Mouse (Mus musculus): ENCODE data around the gene Sinhcaf. TPM values are rescaled to one million over a fixed set of nuclear protein-coding genes. Genes with fewer than 3 reads are reported as not detected.
"Not testable (repeated sequence)": the region's sequence is repeated elsewhere in the genome, so short reads cannot be mapped to it uniquely, and the experiment has no call there.

Gene Sinhcaf
- polyA plus RNA-seq, 1 experiment = 10.9 TPM

DNA sequence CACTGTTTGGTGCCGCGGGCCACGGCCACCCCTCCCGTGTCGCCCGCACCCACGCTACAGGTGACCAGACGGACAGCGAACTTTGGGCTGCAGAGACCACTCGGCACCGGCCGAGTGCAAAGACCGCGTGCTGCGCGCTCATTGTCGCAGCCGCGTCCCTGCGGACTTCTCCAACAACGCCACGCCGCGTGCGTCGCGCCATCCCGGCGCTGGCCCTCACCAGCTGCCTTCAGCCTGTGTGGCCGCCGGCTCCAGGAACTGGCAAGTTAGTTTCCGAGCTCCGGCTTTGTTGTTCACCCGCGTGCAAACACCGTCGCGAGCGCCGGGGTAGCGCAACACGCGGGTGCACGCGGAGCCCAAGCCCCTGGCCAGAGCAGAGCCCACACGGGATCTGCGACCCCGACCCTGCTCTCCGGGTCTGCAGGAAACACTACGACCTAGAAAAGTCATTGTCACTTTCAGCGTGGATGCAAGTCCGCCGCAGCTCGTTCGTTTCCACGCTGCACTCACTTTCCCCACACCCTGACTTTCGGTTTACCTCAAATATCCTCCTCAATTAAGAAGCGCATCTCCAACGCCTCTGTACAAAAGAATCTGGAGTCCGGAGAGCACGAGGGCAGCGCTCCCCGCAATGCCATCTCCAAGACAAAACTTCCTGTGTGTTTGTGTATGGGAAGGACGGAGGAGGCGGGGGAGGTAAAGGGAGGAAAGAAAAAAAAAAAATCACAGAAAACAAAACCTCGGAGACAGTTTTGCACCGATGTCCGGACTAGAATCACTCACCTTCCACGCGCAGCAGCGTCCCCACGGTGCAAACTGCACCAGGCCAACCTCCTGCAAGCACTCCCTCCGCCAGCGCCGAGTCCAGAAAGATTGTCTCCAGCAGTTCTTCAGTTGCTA lies 508 bp downstream of the Sinhcaf start:
- H3K4me3 ChIP-seq (ENCODE audit: insufficient read depth, low read length) = peak overlapping the region; percentile 98
- TF ChIP-seq CTCF (IDR thresholded peaks at IDR 0.05; ENCODE audit: low read depth, low read length) (no peak), POLR2A (IDR thresholded peaks at IDR 0.05; ENCODE audit: borderline replicate concordance, low read depth, low read length) (no peak)
- peak overlapping the region; percentile 56 for H3K27ac ChIP-seq (ENCODE audit: insufficient read depth, low read depth, low read length)

DNA sequence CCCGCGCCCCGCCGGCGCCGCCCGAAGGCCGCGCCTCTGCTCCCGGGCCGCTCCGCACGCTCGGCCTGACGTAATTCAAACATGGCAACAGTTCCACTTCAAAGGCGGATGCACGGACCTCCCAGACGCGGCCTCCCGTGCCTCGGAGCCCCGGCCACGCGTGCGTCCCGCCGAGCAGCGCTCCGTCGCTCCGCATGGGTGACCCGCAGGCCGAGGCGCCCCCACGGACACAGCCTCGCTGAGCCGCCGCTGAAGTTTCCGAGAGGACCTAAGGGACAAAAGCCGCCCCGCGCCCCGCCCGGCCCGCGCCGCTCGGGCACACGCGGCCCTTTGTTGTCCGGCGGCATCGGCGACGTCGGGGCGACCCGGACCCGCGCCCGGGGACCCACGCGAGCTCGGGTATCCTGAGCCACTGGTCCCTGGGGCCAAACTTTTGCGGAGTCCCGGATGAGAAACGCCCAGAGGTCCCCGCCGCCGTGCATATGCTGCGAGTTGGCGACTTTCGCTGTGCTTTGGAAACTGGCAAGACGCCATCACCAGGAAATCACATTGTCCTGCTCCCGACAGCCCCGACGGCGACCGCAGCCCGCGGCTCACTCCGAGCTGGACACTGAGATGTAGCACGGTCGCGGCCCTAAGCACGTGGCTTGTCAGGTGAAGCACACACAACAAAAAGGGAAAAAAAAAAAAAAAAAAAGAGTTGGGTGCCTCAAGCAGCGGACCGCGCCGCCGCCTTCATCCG lies 1.3 kb downstream of the Sinhcaf start:
- H3K4me3 ChIP-seq (ENCODE audit: insufficient read depth, low read length) = peak overlapping the region; percentile 98
- peak overlapping the region; percentile 56 for H3K27ac ChIP-seq (ENCODE audit: insufficient read depth, low read depth, low read length)
- peaks cover 14% of the 10 kb centered on the region for H3K4me1 ChIP-seq (ENCODE audit: control insufficient read depth, insufficient read depth, low read length)
- no peak for TF ChIP-seq POLR2A (IDR thresholded peaks at IDR 0.05; ENCODE audit: borderline replicate concordance, low read depth, low read length)
- no peak for TF ChIP-seq CTCF (IDR thresholded peaks at IDR 0.05; ENCODE audit: low read depth, low read length)

More for the DNA sequence above, 508 bp downstream of the Sinhcaf start:
- H3K4me1 ChIP-seq (ENCODE audit: control insufficient read depth, insufficient read depth, low read length) = peaks cover 14% of the 10 kb centered on the region

DNA sequence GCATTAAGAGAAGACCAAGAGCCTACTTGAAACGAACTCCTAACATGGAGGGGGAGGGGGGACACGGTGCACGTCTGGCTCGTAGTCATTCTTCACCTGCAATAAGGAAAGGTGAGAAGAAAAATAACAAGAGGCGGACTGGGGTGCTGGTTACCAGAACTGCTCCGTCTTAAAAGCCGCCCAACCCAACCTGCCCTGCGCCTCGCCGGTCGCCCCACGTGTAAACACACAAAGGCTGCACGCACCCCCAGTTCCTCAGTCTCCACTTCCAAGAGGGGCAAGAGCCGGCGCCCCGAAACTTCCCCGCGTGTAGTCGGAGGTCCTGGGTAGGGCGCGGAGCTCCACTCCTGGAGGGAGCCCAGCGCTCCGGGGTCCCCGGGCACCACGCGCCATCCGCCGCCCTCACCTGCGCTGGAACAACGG lies 1.9 kb downstream of the Sinhcaf start:
- Histone ChIP-seq H3K4me3 (ENCODE audit: insufficient read depth, low read length) (peak overlapping the region; percentile 98), H3K4me1 (ENCODE audit: control insufficient read depth, insufficient read depth, low read length) (peaks cover 14% of the 10 kb centered on the region), H3K27ac (ENCODE audit: insufficient read depth, low read depth, low read length) (peak overlapping the region; percentile 56)
- TF ChIP-seq CTCF (IDR thresholded peaks at IDR 0.05; ENCODE audit: low read depth, low read length) = no peak
- no peak for TF ChIP-seq POLR2A (IDR thresholded peaks at IDR 0.05; ENCODE audit: borderline replicate concordance, low read depth, low read length)

DNA sequence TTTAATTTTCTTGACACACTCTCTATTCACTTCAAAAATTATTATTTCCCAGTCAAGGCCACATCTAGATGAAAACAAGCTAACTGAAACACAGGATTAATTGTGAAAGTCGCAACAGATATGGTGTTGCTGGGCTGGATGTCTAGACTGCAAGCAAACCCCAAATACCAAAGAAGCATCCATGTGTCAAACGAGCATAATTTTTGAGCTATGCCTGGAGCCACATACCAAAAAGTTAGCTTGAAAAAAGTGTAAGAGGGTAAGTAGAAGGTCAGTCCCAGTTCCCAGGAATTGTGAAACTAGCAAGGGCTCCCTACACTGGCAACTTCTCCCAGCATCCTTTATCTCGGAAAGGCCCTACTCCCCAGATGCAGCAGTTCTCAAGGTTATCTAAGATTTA lies 2.6 kb downstream of the Sinhcaf start:
- peaks cover 14% of the 10 kb centered on the region for H3K4me1 ChIP-seq (ENCODE audit: control insufficient read depth, insufficient read depth, low read length)
- H3K4me3 ChIP-seq (ENCODE audit: insufficient read depth, low read length) = peak overlapping the region; percentile 98
- no peak overlapping the region for H3K27ac ChIP-seq (ENCODE audit: insufficient read depth, low read depth, low read length)
- TF ChIP-seq POLR2A (IDR thresholded peaks at IDR 0.05; ENCODE audit: borderline replicate concordance, low read depth, low read length) (no peak), CTCF (IDR thresholded peaks at IDR 0.05; ENCODE audit: low read depth, low read length) (no peak)

DNA sequence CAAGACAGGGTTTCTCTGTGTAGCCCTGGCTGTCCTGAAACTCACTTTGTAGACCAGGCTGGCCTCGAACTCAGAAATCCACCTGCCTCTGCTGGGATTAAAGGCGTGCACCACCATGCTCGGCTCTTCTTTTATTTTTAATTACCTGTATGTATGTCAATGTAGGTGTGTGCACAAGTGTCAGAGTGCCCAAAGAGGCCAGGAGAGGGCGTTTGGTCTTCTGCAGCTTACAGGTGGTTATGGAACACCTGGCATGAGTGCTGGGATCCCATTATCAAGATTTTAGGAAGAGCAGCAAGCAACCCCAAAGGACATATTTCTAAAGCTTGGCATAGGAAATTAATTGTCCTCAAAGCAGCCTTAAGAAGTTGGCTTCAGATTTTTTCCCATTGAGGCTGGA lies 3.9 kb downstream of the Sinhcaf start:
- peaks cover 16% of the 10 kb centered on the region for H3K4me1 ChIP-seq (ENCODE audit: control insufficient read depth, insufficient read depth, low read length)
- TF ChIP-seq CTCF (IDR thresholded peaks at IDR 0.05; ENCODE audit: low read depth, low read length) = no peak
- TF ChIP-seq POLR2A (IDR thresholded peaks at IDR 0.05; ENCODE audit: borderline replicate concordance, low read depth, low read length) = no peak
- no peak overlapping the region for H3K27ac ChIP-seq (ENCODE audit: insufficient read depth, low read depth, low read length)
- H3K4me3 ChIP-seq (ENCODE audit: insufficient read depth, low read length) = no peak overlapping the region

DNA sequence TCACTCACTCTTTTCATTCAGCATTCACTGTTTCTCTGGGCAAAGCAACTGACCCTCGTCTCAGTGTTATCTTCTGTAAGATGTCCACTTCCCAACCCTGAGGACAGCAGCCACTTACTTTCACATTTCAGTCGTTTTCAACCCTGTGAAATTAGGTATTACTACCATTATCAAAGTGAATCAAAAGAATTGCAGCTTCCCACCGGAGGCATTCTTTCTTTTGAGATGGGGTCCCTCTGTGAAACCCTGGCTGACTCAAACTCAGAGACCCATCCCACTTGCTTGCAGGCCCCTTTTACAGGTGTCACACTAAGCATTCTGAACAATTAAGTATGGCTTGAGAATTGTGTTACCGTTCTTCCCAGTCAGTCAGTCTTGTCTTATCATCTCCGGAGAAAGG lies 4.4 kb downstream of the Sinhcaf start:
- Histone ChIP-seq H3K4me3 (ENCODE audit: insufficient read depth, low read length) (no peak overlapping the region), H3K27ac (ENCODE audit: insufficient read depth, low read depth, low read length) (no peak overlapping the region), H3K4me1 (ENCODE audit: control insufficient read depth, insufficient read depth, low read length) (peaks cover 14% of the 10 kb centered on the region)
- TF ChIP-seq POLR2A (IDR thresholded peaks at IDR 0.05; ENCODE audit: borderline replicate concordance, low read depth, low read length) (no peak), CTCF (IDR thresholded peaks at IDR 0.05; ENCODE audit: low read depth, low read length) (no peak)

DNA sequence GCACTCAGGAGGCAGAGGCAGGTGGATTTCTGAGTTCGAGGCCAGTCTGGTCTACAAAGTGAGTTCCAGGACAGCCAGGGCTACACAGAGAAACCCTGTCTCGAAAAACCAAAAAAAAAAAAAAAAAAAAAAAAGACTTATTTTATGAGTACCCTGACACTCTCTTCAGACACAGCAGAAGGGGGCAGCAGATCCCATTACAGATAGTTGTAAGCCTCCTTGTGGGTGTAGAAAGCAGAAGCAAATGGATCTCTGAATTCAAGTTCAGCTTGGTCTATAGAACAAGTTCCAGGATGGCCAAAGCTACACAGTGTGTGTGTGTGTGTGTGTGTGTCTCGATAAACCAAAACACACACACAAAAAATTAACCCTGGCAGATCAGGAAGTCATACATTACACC lies 5.9 kb downstream of the Sinhcaf start:
- not testable (repeated sequence) for H3K27ac ChIP-seq (ENCODE audit: insufficient read depth, low read depth, low read length); H3K4me3 ChIP-seq (ENCODE audit: insufficient read depth, low read length)
- H3K4me1 ChIP-seq (ENCODE audit: control insufficient read depth, insufficient read depth, low read length) = peaks cover 17% of the 10 kb centered on the region

DNA sequence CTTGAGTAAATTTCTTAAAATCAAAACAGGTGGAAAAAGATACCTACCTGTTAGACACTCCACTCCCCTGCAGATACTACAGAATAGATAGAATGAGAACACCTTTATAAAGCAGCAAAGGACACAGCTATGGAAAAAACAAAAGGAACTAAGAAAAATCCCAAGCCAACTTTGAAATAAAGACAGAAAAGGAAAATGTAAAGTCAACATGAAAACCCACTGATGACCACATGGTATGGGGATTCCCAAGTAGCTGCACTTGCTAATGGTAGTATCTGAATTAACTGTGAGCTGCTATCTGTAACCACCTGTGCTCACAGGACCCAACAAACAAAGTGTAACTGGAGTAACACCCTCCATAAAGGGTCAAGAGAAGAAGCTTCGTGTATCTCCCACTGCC lies 8.6 kb downstream of the Sinhcaf start:
- Histone ChIP-seq H3K4me1 (ENCODE audit: control insufficient read depth, insufficient read depth, low read length) (peaks cover 19% of the 10 kb centered on the region), H3K4me3 (ENCODE audit: insufficient read depth, low read length) (no peak overlapping the region), H3K27ac (ENCODE audit: insufficient read depth, low read depth, low read length) (no peak overlapping the region)
- TF ChIP-seq CTCF (IDR thresholded peaks at IDR 0.05; ENCODE audit: low read depth, low read length) = no peak
- no peak for TF ChIP-seq POLR2A (IDR thresholded peaks at IDR 0.05; ENCODE audit: borderline replicate concordance, low read depth, low read length)

DNA sequence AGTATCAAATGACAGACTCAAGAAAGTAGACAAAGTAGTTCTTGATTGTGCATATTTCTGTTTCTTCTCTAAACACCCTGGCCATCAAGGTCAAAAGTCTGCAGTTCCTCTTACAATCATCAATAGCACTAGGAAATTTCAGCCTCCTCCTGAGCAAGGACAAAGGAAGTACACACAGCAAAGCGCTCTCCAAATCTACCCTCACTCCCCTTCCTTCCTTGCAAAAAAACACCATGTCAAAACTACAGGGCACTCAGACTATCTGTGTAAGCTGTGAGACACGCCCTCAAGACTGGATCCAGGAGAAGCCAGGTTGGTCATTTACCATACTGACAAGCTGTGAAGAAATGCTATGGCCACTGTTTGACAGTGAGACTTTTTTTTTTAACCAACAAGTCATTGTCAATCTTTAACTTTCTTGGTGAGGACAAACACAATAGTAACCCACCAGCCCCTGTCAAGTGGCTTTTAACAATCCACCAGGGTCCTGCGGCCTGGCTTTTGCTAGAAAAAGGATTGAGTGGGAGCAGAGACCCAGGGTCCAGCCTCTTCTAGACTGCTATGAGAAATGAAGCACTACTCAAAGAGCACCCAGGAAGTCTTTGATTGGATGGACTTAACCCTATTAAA lies 11.2 kb downstream of the Sinhcaf start:
- Histone ChIP-seq H3K4me1 (ENCODE audit: control insufficient read depth, insufficient read depth, low read length) (peaks cover 14% of the 10 kb centered on the region), H3K27ac (ENCODE audit: insufficient read depth, low read depth, low read length) (no peak overlapping the region), H3K4me3 (ENCODE audit: insufficient read depth, low read length) (no peak overlapping the region)
- TF ChIP-seq POLR2A (IDR thresholded peaks at IDR 0.05; ENCODE audit: borderline replicate concordance, low read depth, low read length) (no peak), CTCF (IDR thresholded peaks at IDR 0.05; ENCODE audit: low read depth, low read length) (no peak)

DNA sequence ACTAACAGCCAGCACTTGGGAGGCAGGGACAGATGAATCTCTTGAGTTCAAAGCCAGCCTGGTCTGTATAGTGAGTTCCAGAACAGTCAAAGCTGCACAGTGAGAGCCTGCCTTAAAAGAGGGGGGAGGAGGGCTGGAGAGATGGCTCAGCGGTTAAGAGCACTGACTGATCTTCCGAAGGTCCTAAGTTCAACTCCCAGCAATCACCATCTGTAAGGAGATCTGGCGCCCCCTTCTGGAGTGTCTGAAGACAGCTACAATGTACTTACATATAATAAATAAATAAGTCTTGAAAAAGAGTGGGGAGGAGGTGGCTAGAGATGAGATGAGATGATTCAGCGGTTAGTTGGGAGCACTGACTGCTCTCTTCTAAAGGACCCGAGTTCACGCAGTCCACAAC lies 15.0 kb downstream of the Sinhcaf start:
- Histone ChIP-seq H3K27ac (ENCODE audit: insufficient read depth, low read depth, low read length) (no peak overlapping the region), H3K4me3 (ENCODE audit: insufficient read depth, low read length) (no peak overlapping the region), H3K4me1 (ENCODE audit: control insufficient read depth, insufficient read depth, low read length) (peaks cover 11% of the 10 kb centered on the region)
- peak; percentile 31; the same call in 1 of the 2 replicates for TF ChIP-seq CTCF (IDR thresholded peaks at IDR 0.05; ENCODE audit: low read depth, low read length)
- TF ChIP-seq POLR2A (IDR thresholded peaks at IDR 0.05; ENCODE audit: borderline replicate concordance, low read depth, low read length) = no peak
